Mouse (Mus musculus) G1E (cell line): ENCODE data around the gene Cd6.

Source experiments
- CTCF ChIP-seq: IDR thresholded peaks from 2 replicates; pipeline ENCODE4 v1.5.1; 2012; ENCODE audit warnings: low read depth, low read length, inconsistent platforms, mixed read lengths
- GATA1 ChIP-seq: IDR thresholded peaks from 2 replicates; pipeline ENCODE4 v1.6.1; 2012; ENCODE audit warnings: borderline replicate concordance, low read length, inconsistent platforms, mixed read lengths
- POLR2AphosphoS5 ChIP-seq: IDR thresholded peaks from 2 replicates; pipeline ENCODE4 v1.6.1; 2012; ENCODE audit warnings: low read depth, low read length, inconsistent platforms; ENCODE audit not compliant: insufficient replicate concordance
- TAL1 ChIP-seq: conservative IDR thresholded peaks from 2 replicates; pipeline ENCODE4 v1.6.1; 2012; ENCODE audit warnings: low read depth, low read length, inconsistent platforms, mixed read lengths

DNA sequence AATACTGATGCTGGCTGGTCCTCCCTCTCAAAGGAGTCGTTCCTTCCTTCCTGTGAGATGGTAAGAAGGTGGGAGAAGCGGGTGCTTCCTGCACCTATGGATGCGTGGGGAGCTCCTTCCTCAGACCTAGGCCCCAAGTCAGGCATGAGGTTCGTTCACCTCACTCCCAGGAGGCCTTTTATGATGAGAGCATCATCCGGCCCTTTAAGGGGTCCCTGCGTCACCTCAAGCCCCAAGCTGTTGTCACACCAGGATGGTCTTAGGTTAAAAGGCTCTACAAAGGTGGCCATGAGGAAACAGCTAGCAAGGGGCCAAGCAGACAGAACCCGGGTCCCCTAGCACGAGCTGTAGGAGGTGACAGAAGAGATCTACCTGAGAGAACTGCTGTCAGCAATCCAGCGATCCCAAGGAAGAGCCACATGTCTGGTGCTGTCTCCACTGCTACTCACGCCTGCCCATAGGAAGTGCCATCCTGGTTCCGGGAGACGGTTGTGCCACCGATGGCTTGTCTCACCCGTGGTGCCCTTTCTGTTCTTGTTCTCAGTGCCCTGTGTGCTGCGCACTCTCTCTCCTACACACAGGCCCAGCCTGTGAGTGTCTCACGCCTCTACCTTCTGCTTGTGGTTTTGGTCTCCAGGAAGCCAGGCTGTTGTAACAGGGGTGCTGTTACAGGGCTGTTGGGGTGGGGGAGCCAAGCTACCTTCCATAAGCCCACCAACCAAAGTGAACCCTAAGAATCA, at the start of gene Cd6:
- TF ChIP-seq CTCF = no peak
- TF ChIP-seq POLR2AphosphoS5 = no peak
- no peak for TF ChIP-seq GATA1
- TF ChIP-seq TAL1 = no peak
